Mouse (Mus musculus) kidney, postnatal 14 days (tissue): ENCODE measurements around the gene Gm17604.

Experiments
- DNase-seq: peaks from one replicate; pipeline ENCODE4 v3.0.0; 2022; ENCODE audit warnings: mixed read lengths

The Gm17604 gene

DNA sequence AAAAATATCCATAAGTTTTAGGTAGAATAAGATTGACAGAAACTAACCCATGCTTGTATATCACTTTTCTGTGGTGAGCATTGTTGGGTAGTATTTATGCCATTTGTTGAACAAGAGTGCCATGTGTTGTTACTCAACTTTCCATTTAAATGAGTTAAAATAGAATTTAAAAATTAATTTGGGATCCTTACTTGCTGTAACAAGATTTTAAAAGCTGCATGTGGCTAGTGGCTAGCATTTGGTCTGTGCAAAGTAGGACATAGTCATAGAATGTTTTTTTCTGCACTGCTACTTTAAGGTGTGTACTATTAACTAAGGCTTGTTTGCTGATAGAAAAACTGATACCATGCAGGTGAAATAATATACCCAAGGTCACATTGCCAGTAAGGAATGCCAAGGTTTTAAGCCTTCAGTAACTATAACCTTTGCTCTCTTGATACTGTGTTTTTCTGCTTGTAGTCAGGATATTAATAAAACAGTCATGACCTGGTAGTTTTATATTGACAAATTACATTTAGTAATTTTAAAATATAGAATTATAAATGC is at the start of gene Gm17604:
TSS of gene Gm17604 (minus strand) at position 51 of the 546 bp plus-strand sequence.
- DNase-seq = no peak

DNA sequence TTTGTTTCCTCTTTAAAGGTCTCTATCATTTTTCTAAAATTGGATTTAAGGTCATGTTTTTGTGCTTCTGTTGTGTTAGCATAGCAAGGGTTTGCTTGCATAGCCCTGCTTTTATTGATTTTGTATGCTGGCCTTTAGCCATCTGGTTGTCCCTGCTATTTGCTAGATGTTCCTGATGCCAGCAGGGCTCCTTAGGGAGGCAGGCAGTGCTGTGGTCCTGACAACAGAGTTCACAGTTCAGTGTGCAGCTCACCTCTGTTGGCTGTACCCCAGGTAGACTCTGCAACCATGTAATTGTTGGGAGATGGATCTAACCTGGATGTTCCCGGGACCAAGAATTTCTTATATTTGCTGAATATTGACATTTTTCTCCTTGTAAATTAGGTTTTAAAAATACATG is 45.3 kb upstream of the Gm17604 start:
- no peak for DNase-seq

DNA sequence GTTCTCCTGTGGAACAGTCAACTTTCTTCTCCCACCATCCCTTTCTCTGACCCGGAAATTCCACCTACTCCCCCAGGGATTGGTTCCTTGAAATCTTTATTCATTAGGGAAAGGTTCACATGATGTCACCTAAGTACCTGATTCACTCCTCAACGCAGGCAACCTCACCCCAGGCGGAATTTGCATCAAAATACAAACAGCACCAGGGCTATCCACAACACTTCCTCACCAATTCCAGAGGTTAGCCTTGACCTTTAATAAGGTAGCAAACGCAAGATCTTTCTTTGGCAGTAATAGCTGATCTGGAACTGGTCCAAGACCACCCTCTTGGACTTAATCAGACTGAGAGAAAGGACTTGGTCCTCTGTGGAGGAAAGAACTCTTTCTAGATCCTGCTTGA is 1.5 kb downstream of the Gm17604 start:
- DNase-seq = no peak

DNA sequence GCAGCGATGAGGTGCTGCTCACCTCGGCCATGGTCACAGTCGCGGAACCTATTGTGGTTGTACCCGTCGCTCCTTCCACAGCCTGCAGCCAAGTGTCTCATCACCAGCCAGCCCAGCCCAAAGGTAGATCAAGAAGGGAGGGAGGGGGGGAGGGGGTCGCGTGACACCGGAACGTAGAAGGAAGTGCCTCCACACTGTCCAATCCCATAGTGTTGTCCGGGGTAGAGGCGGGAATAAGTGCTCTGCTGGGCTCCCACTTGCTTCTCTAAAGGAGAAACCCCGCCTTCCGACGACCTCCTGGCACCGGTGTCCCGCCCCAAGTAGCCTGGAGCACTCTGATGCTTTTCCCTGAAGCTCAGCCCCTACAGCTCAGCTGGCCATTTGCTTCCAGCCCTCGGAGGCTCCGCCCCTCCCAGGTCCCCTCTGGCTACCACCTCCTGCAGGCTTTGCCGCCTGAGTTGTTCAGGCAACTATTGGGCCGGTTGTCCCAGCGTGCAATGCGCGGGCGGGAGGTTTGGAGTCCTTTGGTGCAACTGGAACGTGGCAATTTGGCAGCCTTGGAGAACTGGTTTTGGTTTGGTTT is 24.3 kb downstream of the Gm17604 start, which contains the start of the genes Mospd2 and Fancb:
TSS of gene Mospd2 (minus strand) at position 183 of the 583 bp plus-strand sequence.
TSS of gene Fancb (plus strand) at position 400 of the 583 bp plus-strand sequence.
- DNase-seq = peak; percentile 93

DNA sequence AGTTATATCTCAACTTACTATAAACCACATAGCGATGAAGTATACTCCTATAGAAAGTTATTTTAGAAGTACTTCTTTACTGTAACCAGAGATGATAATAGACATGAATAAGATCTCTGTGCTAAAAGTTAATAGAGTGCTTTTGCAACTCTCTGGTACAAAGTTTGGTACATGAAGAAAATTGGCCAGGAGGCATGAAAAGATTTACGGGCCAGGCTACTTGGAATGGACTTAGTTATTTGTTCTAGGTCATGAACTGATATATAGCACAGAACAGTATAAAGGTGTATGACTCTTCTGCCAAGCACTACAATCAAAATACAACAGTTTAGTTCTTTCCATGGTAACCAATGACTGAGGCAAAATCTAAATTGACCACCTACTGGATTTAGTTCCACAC is 25.8 kb downstream of the Gm17604 start:
- DNase-seq = no peak

DNA sequence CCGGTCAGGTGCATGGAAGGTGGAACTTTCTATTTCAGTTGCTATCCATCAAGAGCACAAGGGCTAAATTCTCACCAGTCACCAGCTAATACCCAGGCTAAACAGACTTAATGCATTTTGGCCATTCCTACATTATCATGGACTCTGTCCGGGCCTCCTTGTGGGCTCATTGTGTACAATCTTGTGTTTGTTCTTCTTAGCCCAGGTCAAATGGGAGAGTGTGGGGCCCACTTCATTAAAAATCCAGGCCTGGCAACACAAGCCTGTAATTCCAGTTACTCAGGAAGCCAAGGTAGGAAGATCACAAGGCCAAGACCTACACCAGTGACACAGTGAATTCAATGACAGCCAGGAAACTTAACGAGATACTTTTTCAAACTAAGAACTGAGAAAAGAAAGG is 33.4 kb downstream of the Gm17604 start:
- no peak for DNase-seq

DNA sequence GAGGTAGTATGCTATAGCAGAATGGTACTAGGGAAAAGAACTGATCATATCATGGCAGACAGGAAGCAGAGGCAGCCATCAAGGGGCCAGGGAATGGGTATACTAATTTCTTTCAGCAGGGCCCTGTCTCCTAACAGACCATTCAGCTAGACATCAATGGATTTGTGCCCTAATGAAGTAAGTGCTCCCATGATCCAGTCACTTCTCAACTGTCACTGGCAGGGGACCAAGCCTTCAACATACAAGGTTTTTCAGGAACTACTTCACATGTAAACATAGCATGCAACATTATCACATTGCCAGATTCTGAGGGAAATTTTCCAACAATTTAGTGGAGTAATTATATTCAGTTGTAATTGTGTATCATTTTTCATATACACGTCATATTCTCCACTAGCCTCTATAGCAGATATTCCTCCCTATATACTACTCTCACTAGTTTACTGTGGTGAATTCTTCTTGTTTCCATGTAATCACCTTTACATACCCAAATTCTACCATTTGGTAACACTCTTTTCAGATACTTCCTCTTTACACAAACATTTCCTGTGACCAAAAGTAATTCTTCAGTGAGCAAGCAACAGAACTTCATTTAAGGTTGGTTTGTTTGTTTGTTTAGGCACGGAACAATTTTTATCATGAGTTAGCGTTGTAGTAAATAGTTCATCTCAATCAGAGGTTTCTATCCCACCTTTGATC is 38.7 kb downstream of the Gm17604 start:
- DNase-seq = no peak
